ENCODE assay signal across 18 mouse cellular contexts in the genomic region with DNA sequence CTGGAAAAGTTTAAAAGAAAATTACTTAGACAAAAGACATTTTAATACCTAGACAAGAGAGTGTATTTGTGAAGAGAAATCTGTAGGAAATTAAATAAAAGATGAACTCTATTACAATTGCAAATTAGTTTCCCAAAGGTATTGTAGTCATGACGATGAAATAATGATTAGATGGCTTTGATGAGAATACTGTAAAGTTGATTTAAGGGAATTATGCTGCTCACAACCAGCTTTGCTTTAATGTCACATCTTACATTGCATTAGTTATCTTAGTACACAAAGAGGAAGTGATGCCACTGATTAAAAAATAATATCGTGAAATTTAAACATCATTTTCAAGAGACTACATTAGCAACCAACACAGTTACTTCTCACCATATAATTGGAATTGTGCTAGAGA.
"Had no signal": no experiment of that assay in that cellular context is flagged by ENCODE, and none has a peak within 500 bp of the region (broad histone marks: within the 10 kb centered on the region; RNA-seq: fewer than 3 reads in every experiment).

No protein-coding gene starts in this region.

- H3K9me3 ChIP-seq: liver, embryonic 13.5 days; liver, embryonic 15.5 days; lung, embryonic 15.5 days; midbrain, embryonic 12.5 days; neural tube, embryonic 12.5 days had no signal

- H3K27ac ChIP-seq: liver, embryonic 13.5 days; liver, embryonic 15.5 days; lung, embryonic 15.5 days; macrophage; midbrain, embryonic 12.5 days; neural tube, embryonic 12.5 days had no signal

- H3K4me1 ChIP-seq: liver, embryonic 13.5 days; liver, embryonic 15.5 days; lung, embryonic 15.5 days; megakaryocyte, embryonic 14.5 days; midbrain, embryonic 12.5 days; neural tube, embryonic 12.5 days had no signal

- H3K4me2 ChIP-seq: liver, embryonic 13.5 days; liver, embryonic 15.5 days; lung, embryonic 15.5 days; midbrain, embryonic 12.5 days; neural tube, embryonic 12.5 days had no signal

- H3K27me3 ChIP-seq: liver, embryonic 13.5 days; liver, embryonic 15.5 days; lung, embryonic 15.5 days; megakaryocyte, embryonic 14.5 days; midbrain, embryonic 12.5 days; neural tube, embryonic 12.5 days had no signal

- H3K4me3 ChIP-seq: liver, embryonic 13.5 days; liver, embryonic 15.5 days; lung, embryonic 15.5 days; megakaryocyte, embryonic 14.5 days; midbrain, embryonic 12.5 days; neural tube, embryonic 12.5 days had no signal

- H3K9ac ChIP-seq: liver, embryonic 13.5 days; liver, embryonic 15.5 days; liver, postnatal 0 days; lung, embryonic 15.5 days; midbrain, embryonic 12.5 days; neural tube, embryonic 12.5 days had no signal

- H3K36me3 ChIP-seq: liver, embryonic 13.5 days; liver, embryonic 15.5 days; lung, embryonic 15.5 days; midbrain, embryonic 12.5 days; neural tube, embryonic 12.5 days had no signal

- ATAC-seq: liver, postnatal 0 days; lung, postnatal 0 days had no signal

- DNase-seq: liver, embryonic 13.5 days; liver, postnatal 0 days; lung, adult 2 months; lung, postnatal 14 days; lung, postnatal 36 days; right cerebral cortex, postnatal 25 days; right cerebral cortex, postnatal 4 days; spleen, adult 18-20 months; thymus, adult 18-20 months; thymus, postnatal 14 days; thymus, postnatal 36 days had no signal
